Mouse (Mus musculus) heart, postnatal 0 days (tissue): Measurements from ENCODE around the gene Slit1.

Source experiments
- CTCF ChIP-seq: IDR thresholded peaks from 2 replicates; pipeline ENCODE4 v1.5.1; 2016; ENCODE audit warnings: antibody characterized with exemption, control low read depth, low read depth
- EP300 ChIP-seq: IDR thresholded peaks from 2 replicates; pipeline ENCODE4 v1.6.1; 2016; ENCODE audit warnings: antibody characterized with exemption, low read depth

DNA sequence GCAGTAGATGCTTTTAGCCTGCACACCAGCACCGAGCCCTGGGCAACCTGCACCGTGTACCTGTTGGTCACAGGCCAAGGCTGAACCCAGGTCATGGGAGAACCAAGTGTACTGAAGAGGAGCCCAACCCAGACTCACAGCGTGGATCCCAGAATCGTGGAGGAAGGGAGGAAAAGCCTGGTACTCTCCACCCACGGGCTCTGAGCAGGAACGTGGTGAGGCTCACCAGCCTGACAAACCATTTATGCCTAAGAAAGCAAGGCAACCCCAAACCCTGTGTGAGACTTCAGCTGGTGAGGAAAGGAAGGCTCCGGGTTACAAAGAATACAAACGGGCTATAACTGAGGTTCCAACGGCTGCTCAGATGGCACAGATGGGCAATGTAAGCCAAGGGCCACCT lies 31.8 kb downstream of the Slit1 start:
- TF ChIP-seq CTCF (no peak), EP300 (no peak)
